Mouse (Mus musculus) olfactory bulb, adult 2 months (tissue): ENCODE data around the gene Ctnnbl1. TPM values are rescaled to one million over a fixed set of nuclear protein-coding genes. Genes with fewer than 3 reads are reported as not detected.

Source experiments
- H3K27ac ChIP-seq: fragments of 200-500 bp; 2 replicates; pipeline ENCODE4 v1.5.1; 2012; ENCODE audit warnings: low read depth, low read length; ENCODE audit not compliant: insufficient read depth
- H3K4me1 ChIP-seq: fragments of 200-500 bp; 2 replicates; pipeline ENCODE4 v1.6.1; 2012; ENCODE audit warnings: low read length; ENCODE audit not compliant: control insufficient read depth, insufficient read depth
- H3K4me3 ChIP-seq: fragments of 200-500 bp; 2 replicates; pipeline ENCODE4 v1.5.1; 2012; ENCODE audit warnings: mild to moderate bottlenecking, low read depth, low read length, moderate library complexity; ENCODE audit not compliant: insufficient read depth
- CTCF ChIP-seq: fragments of 200-500 bp; IDR thresholded peaks from 2 replicates; pipeline ENCODE4 v1.5.1; 2012; ENCODE audit warnings: low read depth, mild to moderate bottlenecking, low read length, moderate library complexity; ENCODE audit not compliant: insufficient read depth
- POLR2A ChIP-seq: fragments of 200-500 bp; IDR thresholded peaks from 2 replicates; pipeline ENCODE4 v1.6.1; 2012; ENCODE audit warnings: mild to moderate bottlenecking, low read depth, low read length, moderate library complexity; ENCODE audit not compliant: insufficient read depth
- WGBS: fragments of 180-500 bp; shearing (Covaris S2); methylation state at CpG from one replicate; pipeline ENCODE4 v1.1.7; 2018; 5-methylcytosine and 5-hydroxymethylcytosine counted together
- polyA plus RNA-seq: library from polyadenylated mRNA; stranded (reverse); fragments of >200 nt; gene quantifications from 2 replicates; pipeline ENCODE4 v1.2.4, GENCODE M21; 2012; ENCODE audit warnings: low replicate concordance; ENCODE audit not compliant: missing spikeins, insufficient read depth, insufficient read length

Gene Ctnnbl1
- polyA plus RNA-seq, 1 experiment: not detected

DNA sequence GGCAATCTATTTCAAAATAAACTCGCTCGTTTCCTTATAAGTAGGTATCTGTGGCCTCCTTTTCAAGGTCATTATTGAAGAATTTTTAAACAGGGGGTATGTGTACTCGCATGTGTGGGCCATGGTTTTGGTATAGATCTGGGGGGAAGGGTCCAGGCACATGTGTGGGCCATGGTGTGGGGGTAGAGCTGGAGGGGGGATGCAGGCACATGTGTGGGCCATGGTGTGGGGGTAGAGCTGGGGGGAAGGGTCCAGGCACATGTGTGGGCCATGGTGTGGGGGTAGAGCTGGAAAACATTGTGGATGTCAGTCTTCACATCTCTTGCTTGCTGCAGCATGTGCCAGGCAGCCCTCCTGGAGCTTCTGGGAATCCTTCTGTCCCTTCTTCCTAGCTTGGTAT is 129.9 kb downstream of the Ctnnbl1 start:
- peaks cover 8% of the 10 kb centered on the region; the same call in 1 of the 2 replicates for H3K4me1 ChIP-seq
- WGBS: 90% methylated on average over 3 of the region's 3 CpGs
- TF ChIP-seq POLR2A (no peak), CTCF (no peak)
- no peak overlapping the region for H3K4me3 ChIP-seq
- no peak overlapping the region for H3K27ac ChIP-seq

DNA sequence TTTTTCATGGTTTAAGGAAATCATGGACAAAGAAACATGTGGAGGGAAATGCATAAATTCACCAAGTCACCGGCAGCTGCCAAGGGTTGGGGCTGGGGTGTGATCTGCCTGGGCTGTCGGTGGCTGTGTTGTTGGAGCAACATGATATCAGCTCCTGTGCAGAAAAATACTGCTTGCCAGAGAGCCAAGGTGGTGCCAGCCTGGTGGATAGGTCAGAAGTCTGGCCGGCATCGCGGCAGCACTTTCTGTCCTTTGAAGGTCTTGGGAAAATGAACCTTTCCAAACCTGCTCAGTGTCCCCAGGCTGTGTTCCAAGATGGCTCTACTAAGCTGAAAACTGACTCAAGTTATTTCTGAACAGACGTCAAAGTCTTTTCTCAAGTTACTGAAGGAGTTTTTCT is 133.0 kb downstream of the Ctnnbl1 start:
- no peak overlapping the region for H3K27ac ChIP-seq
- H3K4me1 ChIP-seq: peaks cover 23% of the 10 kb centered on the region
- 68% methylated on average over 6 of the region's 6 CpGs for WGBS
- TF ChIP-seq POLR2A (no peak), CTCF (no peak)
- H3K4me3 ChIP-seq: no peak overlapping the region

DNA sequence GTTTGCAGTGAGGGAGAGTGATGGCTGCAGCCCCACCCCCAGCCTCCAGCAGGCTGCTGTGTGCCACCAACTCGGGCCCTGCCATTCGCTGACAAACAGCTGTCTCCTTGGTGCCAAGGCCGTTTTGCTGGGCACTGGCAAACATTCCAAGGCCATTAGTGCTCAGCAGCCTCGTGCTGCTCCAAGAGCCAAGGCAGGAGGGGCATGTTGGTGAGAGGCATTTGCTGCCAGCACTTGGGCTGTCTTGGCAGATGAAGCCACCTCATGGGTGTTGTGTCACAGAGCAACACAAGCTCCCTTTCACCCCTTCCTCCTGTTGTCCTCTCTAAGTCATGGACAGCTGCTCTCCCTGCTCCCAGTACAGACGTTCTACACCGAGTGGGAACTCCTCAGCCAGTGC is 136.0 kb downstream of the Ctnnbl1 start:
- Histone ChIP-seq H3K4me1 (peaks cover 23% of the 10 kb centered on the region), H3K27ac (no peak overlapping the region), H3K4me3 (no peak overlapping the region)
- TF ChIP-seq CTCF (no peak), POLR2A (no peak)
- 60% methylated on average over 6 of the region's 6 CpGs for WGBS

DNA sequence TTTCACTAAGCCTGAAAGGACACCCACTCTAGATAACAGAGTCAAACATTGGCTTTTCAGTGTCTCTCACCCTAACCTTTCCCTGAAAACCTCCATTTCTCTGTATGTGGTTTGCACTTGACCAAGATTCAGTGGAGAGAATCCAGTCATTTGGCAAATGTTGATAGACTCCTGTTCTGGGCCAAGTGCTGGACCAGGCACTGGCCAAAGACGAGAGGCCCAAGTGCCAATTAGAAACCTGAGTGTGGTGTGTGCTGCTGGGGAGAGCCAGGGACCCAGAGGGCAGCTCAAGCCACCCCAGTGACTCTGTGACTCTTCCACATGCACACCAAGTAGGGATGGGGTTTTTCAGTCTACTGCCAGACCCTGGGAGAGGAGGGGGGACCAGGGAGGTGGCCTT is 136.5 kb downstream of the Ctnnbl1 start:
- 69% methylated on average over 1 of the region's 1 CpGs for WGBS
- Histone ChIP-seq H3K4me1 (peaks cover 22% of the 10 kb centered on the region), H3K27ac (no peak overlapping the region), H3K4me3 (no peak overlapping the region)
- TF ChIP-seq CTCF (no peak), POLR2A (no peak)

DNA sequence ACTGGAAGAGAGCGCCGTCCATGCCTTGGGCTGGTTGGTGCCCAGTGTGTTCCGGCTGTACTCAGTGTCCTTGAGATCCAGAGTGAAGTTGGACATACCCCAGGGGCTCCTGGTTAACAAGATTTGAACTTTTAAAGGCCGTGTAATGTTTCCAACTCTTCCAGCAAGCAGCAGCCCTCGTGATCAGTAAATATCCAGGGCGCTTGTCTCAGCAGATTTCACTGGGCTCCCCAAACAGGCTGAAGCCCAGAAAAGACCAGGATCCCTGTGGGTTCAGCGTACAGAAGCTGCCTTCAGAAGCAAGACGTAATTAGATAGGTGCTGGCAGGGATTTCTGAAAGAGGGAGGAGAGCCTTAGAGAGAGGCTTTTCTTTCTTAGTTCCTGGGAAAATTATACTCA is 137.9 kb downstream of the Ctnnbl1 start:
- TF ChIP-seq CTCF: no peak
- TF ChIP-seq POLR2A: no peak
- 43% methylated on average over 8 of the region's 8 CpGs for WGBS
- H3K4me1 ChIP-seq: peaks cover 22% of the 10 kb centered on the region
- no peak overlapping the region for H3K27ac ChIP-seq
- H3K4me3 ChIP-seq: no peak overlapping the region

DNA sequence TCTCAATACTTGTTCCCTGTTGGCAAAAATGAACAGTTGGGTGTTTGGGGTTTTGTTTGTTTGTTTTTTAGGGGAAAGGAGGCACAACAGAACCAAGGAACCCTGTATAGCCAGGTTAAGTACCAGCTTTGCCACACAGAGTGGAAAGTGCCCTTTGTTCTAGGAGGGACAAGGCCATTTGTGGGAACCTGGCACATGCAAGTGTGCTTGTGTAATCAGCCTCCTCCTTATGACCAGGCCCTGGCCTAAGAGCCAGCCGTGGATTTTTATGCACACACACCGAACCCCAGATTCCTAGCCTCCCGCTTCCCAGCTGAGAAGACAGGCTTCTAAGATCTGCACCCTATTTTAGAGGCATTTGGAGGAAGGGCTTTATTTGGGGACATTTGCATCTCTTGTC is 140.2 kb downstream of the Ctnnbl1 start:
- 80% methylated on average over 3 of the region's 3 CpGs for WGBS
- Histone ChIP-seq H3K27ac (no peak overlapping the region), H3K4me1 (peaks cover 31% of the 10 kb centered on the region), H3K4me3 (no peak overlapping the region)
- TF ChIP-seq CTCF (no peak), POLR2A (no peak)

DNA sequence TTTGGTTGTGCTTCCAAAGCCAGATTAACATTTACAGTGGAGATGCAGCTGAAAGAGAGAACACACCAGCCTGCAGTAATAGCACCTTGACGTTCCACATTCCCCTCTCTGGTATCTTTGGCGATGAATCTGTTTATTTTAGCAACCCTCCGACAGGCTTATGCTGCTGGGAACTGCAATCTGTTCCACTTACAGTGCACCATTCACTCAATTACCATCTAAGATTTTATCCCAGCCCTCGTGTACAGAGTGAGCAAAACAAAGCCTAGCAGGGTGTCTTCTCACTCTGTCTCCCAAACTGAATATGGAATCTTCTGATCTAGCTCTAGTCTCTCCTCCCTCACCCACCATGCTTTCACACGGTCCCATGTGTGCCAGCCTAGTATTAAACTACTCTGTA is 140.8 kb downstream of the Ctnnbl1 start:
- no peak for TF ChIP-seq CTCF
- TF ChIP-seq POLR2A: no peak

DNA sequence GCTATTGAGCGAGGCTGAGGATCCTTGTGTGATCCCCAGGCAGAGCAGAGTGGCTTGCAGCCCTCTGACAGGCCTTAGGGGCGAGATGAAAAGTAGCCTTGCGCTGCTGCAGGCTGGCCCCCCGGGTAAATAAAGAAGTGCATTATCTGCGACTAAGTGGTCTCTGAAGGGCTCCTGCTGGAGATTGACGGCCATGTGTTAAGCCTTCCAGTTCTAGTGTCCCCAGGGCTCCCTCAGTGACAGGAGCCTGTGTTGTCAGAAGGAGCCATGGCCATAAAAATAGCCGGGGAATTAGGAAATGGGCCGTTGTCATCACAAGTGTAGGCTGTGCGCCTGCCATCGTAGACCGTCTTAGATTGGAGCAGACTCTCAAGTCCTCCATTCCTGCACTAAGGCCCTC is 144.7 kb downstream of the Ctnnbl1 start:
- TF ChIP-seq POLR2A (no peak), CTCF (no peak)
- H3K4me1 ChIP-seq: peaks cover 12% of the 10 kb centered on the region
- 60% methylated on average over 11 of the region's 11 CpGs for WGBS
- no peak overlapping the region for H3K27ac ChIP-seq
- no peak overlapping the region for H3K4me3 ChIP-seq

More for the DNA sequence above, 140.8 kb downstream of the Ctnnbl1 start:
- no peak overlapping the region for H3K27ac ChIP-seq
- H3K4me1 ChIP-seq: peaks cover 30% of the 10 kb centered on the region
- no peak overlapping the region for H3K4me3 ChIP-seq
- 56% methylated on average over 5 of the region's 5 CpGs for WGBS

DNA sequence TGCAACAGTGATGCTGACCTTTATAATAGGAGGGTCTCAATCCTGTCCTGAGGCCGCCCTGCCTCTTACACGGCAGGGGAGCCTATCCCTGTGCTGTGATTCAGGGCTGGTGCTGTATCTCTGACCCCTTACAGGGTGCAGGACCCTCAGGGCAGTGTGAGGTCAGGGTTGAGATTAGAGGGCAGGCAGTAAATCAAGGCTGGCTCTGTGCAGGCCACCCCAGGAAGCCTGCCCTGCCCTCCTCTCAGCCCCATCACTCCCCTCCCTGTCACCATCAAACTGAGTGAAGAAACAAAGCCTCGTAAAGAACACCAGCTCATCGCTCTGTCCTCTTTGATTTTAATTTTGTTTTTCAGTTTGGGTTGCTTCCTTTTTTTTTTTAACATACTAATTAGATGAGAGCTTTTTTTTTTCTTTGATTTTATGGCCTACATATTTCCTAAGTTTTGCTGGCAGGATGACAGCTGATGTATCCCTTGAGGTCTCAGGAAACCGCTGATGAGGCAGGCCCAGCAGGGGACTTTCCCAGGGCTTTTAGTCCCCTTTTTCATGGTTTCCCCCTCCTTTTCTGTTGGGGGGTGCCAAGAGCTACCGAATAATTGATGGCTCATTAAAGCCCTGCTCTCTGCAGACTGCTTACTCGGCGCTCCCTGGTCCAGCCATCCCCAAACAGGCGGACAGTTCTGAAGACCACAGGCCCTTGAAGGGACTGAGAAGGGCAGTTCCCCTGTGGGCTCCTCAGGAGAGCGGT is 150.2 kb downstream of the Ctnnbl1 start:
- H3K27ac ChIP-seq: no peak overlapping the region
- TF ChIP-seq POLR2A (no peak), CTCF (no peak)
- no peak overlapping the region for H3K4me3 ChIP-seq
- peaks cover 9% of the 10 kb centered on the region for H3K4me1 ChIP-seq
- 71% methylated on average over 10 of the region's 10 CpGs for WGBS

DNA sequence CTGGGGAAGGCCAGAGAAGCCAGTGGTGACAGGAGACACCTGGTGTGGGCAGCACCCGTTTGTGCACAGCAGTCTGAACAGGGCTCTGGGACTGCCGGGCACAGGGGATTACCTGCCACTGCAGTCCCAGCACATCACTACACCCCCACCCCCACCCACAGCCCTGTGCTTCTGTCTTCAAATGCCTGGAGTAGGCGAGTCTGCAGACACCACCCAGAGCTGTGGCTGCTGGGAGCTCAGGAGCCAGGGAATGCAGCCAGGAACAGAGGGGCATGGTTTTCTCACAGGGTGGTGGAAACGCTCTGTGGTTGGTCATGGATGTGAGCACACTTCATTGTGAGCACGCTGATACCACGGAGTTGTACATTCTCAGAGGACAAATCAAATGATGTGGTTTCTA is 154.0 kb downstream of the Ctnnbl1 start:
- TF ChIP-seq CTCF: no peak
- TF ChIP-seq POLR2A: no peak
- H3K27ac ChIP-seq: no peak overlapping the region
- no peak overlapping the region for H3K4me3 ChIP-seq
- H3K4me1 ChIP-seq: peaks cover 5% of the 10 kb centered on the region
- WGBS: 53% methylated on average over 6 of the region's 6 CpGs
